Mouse (Mus musculus) monocyte, adult 2 months (primary cell): Measurements from ENCODE around the gene Nrf1.

ENCODE experiments used
- DNase-seq, 2 experiments: peaks; one replicate each; pipeline ENCODE4 v3.0.0; 2022; ENCODE audit warnings: low spot score in 2 of 2, low read depth in 1 of 2

Gene Nrf1

GRCm38 (mm10) chr6:30143263-30143662 is 95.5 kb downstream of the Nrf1 start:
- DNase-seq, result no peak

GRCm38 (mm10) chr6:30147058-30147457 is 99.3 kb downstream of the Nrf1 start:
- DNase-seq, result no peak

- DNase-seq, result no peak
Observed at GRCm38 (mm10) chr6:30147753-30148152, 100.0 kb downstream of the Nrf1 start.

- no peak for DNase-seq
Observed at GRCm38 (mm10) chr6:30150471-30150870, 102.7 kb downstream of the Nrf1 start.

GRCm38 (mm10) chr6:30152163-30152562 is 104.4 kb downstream of the Nrf1 start:
- DNase-seq, result no peak

GRCm38 (mm10) chr6:30152649-30153048 is 104.9 kb downstream of the Nrf1 start:
- no peak for DNase-seq

- no peak for DNase-seq
Observed at GRCm38 (mm10) chr6:30153076-30153475, 105.3 kb downstream of the Nrf1 start.

- no peak for DNase-seq
Observed at GRCm38 (mm10) chr6:30153733-30154415, 106.1 kb downstream of the Nrf1 start.

- no peak for DNase-seq
Observed at GRCm38 (mm10) chr6:30159516-30160045, 111.8 kb downstream of the Nrf1 start.

GRCm38 (mm10) chr6:30160408-30160807 is 112.6 kb downstream of the Nrf1 start:
- no peak for DNase-seq

GRCm38 (mm10) chr6:30161618-30162017 is 113.8 kb downstream of the Nrf1 start:
- DNase-seq, result no peak

GRCm38 (mm10) chr6:30162091-30162490 is 114.3 kb downstream of the Nrf1 start:
- no peak for DNase-seq

- no peak for DNase-seq
Observed at GRCm38 (mm10) chr6:30166349-30166748, 118.6 kb downstream of the Nrf1 start.

GRCm38 (mm10) chr6:30167192-30167591 is 119.4 kb downstream of the Nrf1 start:
- no peak for DNase-seq

- no peak for DNase-seq
Observed at GRCm38 (mm10) chr6:30168275-30168674, 120.5 kb downstream of the Nrf1 start.

GRCm38 (mm10) chr6:30169148-30169547 is 121.4 kb downstream of the Nrf1 start:
- no peak for DNase-seq

GRCm38 (mm10) chr6:30171226-30171625 is 123.4 kb downstream of the Nrf1 start:
- DNase-seq, result no peak

GRCm38 (mm10) chr6:30171967-30172366 is 124.2 kb downstream of the Nrf1 start:
- no peak for DNase-seq

- no peak for DNase-seq
Observed at GRCm38 (mm10) chr6:30172441-30172819, 124.6 kb downstream of the Nrf1 start.

GRCm38 (mm10) chr6:30172820-30173550 is 125.2 kb downstream of the Nrf1 start:
- no peak for DNase-seq

GRCm38 (mm10) chr6:30173551-30174460 is 126.0 kb downstream of the Nrf1 start:
- DNase-seq, result no peak
